Mouse (Mus musculus) C2C12 (cell line): ENCODE results near the gene Cab39l.

ENCODE experiments used
- CTCF ChIP-seq: IDR thresholded peaks from one replicate; pipeline ENCODE4 v1.5.1; 2011; ENCODE audit not compliant: control insufficient read depth, insufficient read depth, insufficient read length
- FOSL1 ChIP-seq: IDR thresholded peaks from one replicate; pipeline ENCODE4 v1.8.0; 2011; ENCODE audit warnings: mild to moderate bottlenecking, low read length; ENCODE audit not compliant: poor library complexity, insufficient read depth, severe bottlenecking
- MAX ChIP-seq: IDR thresholded peaks from one replicate; pipeline ENCODE4 v1.6.1; 2011; ENCODE audit warnings: mild to moderate bottlenecking, control low read depth
- MYOD1 ChIP-seq: IDR thresholded peaks from one replicate; pipeline ENCODE4 v1.6.1; 2011; ENCODE audit warnings: low read depth; ENCODE audit not compliant: control insufficient read depth, insufficient read length
- MYOG ChIP-seq: IDR thresholded peaks from one replicate; pipeline ENCODE4 v1.6.1; 2011; ENCODE audit not compliant: control insufficient read depth, insufficient read length; ENCODE audit errors: extremely low read depth
- USF1 ChIP-seq: IDR thresholded peaks from one replicate; pipeline ENCODE4 v1.6.1; 2011; ENCODE audit warnings: low read depth, mild to moderate bottlenecking, control low read depth, moderate library complexity

GRCm38 (mm10) chr14:59626711-59627110 is 185.9 kb downstream of the Cab39l start:
- TF ChIP-seq CTCF = no peak
- no peak for TF ChIP-seq USF1
- no peak for TF ChIP-seq MAX
- TF ChIP-seq MYOG = no peak
- no peak for TF ChIP-seq FOSL1
- no peak for TF ChIP-seq MYOD1
